Comparison of ENCODE assay signal across 8 mouse cellular contexts in genomic region chr1:17980604-17981003, GRCm38 (mm10).
DNase-seq lines count a peak whose midpoint lies in the region; ATAC-seq lines count a peak whose summit lies in the region.

No protein-coding gene starts in this region.

- H3K4me1 ChIP-seq in kidney, embryonic 15.5 days: no peaks in the 10 kb centered on the region
- H3K4me1 ChIP-seq in forebrain, embryonic 11.5 days (replicated peaks; ENCODE audit: control insufficient read depth, insufficient read depth, low read length): no peaks in the 10 kb centered on the region
- no peaks in the 10 kb centered on the region for H3K4me1 ChIP-seq in neural tube, embryonic 15.5 days

- H3K36me3 ChIP-seq in kidney, embryonic 15.5 days: no peaks in the 10 kb centered on the region
- no peaks in the 10 kb centered on the region for H3K36me3 ChIP-seq in forebrain, embryonic 11.5 days (ENCODE audit: control insufficient read depth, insufficient read depth, low read length)
- no peaks in the 10 kb centered on the region for H3K36me3 ChIP-seq in neural tube, embryonic 15.5 days

- peak; percentile 38 for DNase-seq in kidney, adult 9 months
- DNase-seq in R1 (ENCODE audit: low read depth, low spot score): peak; percentile 72
- peak; percentile 59 for DNase-seq in forebrain, embryonic 11.5 days (ENCODE audit: low spot score)
- peak; percentile 7 to 27 for DNase-seq in layer of hippocampus, adult 8-10 months (ENCODE audit: low spot score in 2 of 2)
- no peak for DNase-seq in urinary bladder, postnatal 10 days (ENCODE audit: low spot score)
- no peak for DNase-seq in thymus, postnatal 36 days

- 14% methylated on average over 3 of the region's 3 CpGs for WGBS in kidney, embryonic 15.5 days
- WGBS in forebrain, embryonic 11.5 days: 21% methylated on average over 3 of the region's 3 CpGs
- 17% methylated on average over 3 of the region's 3 CpGs for WGBS in neural tube, embryonic 15.5 days

- H3K9ac ChIP-seq in kidney, embryonic 15.5 days: no peak overlapping the region
- no peak overlapping the region for H3K9ac ChIP-seq in forebrain, embryonic 11.5 days (ENCODE audit: low read length)
- H3K9ac ChIP-seq in neural tube, embryonic 15.5 days (replicated peaks): no peak overlapping the region

- H3K27ac ChIP-seq in kidney, embryonic 15.5 days: no peak overlapping the region
- no peak overlapping the region for H3K27ac ChIP-seq in forebrain, embryonic 11.5 days (ENCODE audit: low read depth, low read length)
- H3K27ac ChIP-seq in neural tube, embryonic 15.5 days (replicated peaks): no peak overlapping the region

- H3K4me2 ChIP-seq in kidney, embryonic 15.5 days: no peak overlapping the region
- no peak overlapping the region for H3K4me2 ChIP-seq in forebrain, embryonic 11.5 days (ENCODE audit: low read depth, low read length, severe bottlenecking)
- no peak overlapping the region for H3K4me2 ChIP-seq in neural tube, embryonic 15.5 days

- H3K9me3 ChIP-seq in kidney, embryonic 15.5 days (replicated peaks): no peaks in the 10 kb centered on the region
- H3K9me3 ChIP-seq in forebrain, embryonic 11.5 days (ENCODE audit: control insufficient read depth, low read length): no peaks in the 10 kb centered on the region
- H3K9me3 ChIP-seq in neural tube, embryonic 15.5 days (replicated peaks): no peaks in the 10 kb centered on the region

- no peak for ATAC-seq in kidney, embryonic 15.5 days (replicated peaks; ENCODE audit: low FRiP score)
- ATAC-seq in forebrain, embryonic 11.5 days (replicated peaks; ENCODE audit: low FRiP score): peak; percentile 82
- peak; percentile 68; the same call in 1 of the 2 replicates for ATAC-seq in neural tube, embryonic 15.5 days (ENCODE audit: low FRiP score)

- H3K4me3 ChIP-seq in kidney, embryonic 15.5 days (replicated peaks): no peak overlapping the region
- H3K4me3 ChIP-seq in forebrain, embryonic 11.5 days (ENCODE audit: low read depth, low read length): no peak overlapping the region
- no peak overlapping the region for H3K4me3 ChIP-seq in neural tube, embryonic 15.5 days (replicated peaks)

- no peaks in the 10 kb centered on the region for H3K27me3 ChIP-seq in kidney, embryonic 15.5 days
- no peaks in the 10 kb centered on the region for H3K27me3 ChIP-seq in forebrain, embryonic 11.5 days (ENCODE audit: control insufficient read depth, insufficient read depth, low read length)
- H3K27me3 ChIP-seq in neural tube, embryonic 15.5 days (replicated peaks): peaks cover 8% of the 10 kb centered on the region

Comparison
In these comparisons a context has a peak if more than half of its experiments do, and no peak if none do; other contexts are left out.
1. DNase-seq: peak in kidney, adult 9 months (single experiment), R1 (single experiment), forebrain, embryonic 11.5 days (single experiment) and layer of hippocampus, adult 8-10 months (2 of 2); none in urinary bladder, postnatal 10 days (single experiment) and thymus, postnatal 36 days (0 of 2).